Mouse (Mus musculus) myocyte (in vitro differentiated cells): Measurements from ENCODE around the gene Psme2. TPM values are rescaled to one million over a fixed set of nuclear protein-coding genes. Genes with fewer than 3 reads are reported as not detected.

ENCODE experiments used
- H3K27me3 ChIP-seq: one replicate; pipeline ENCODE4 v1.6.1; 2011; ENCODE audit not compliant: control insufficient read depth, insufficient read depth, insufficient read length
- H3K36me3 ChIP-seq: one replicate; pipeline ENCODE4 v1.6.1; 2011; ENCODE audit not compliant: control insufficient read depth, insufficient read depth
- H3K4me2 ChIP-seq: one replicate; pipeline ENCODE4 v1.6.1; 2011; ENCODE audit warnings: low read depth, control low read depth
- H3K4me3 ChIP-seq: one replicate; pipeline ENCODE4 v1.5.1; 2011; ENCODE audit warnings: mild to moderate bottlenecking, control low read depth, moderate library complexity
- H3K79me2 ChIP-seq: one replicate; pipeline ENCODE4 v1.6.1; 2011; ENCODE audit not compliant: control insufficient read depth, insufficient read depth
- H3ac ChIP-seq: one replicate; pipeline ENCODE4 v1.6.1; 2011; ENCODE audit not compliant: control insufficient read depth, insufficient read length
- CEBPB ChIP-seq: IDR thresholded peaks from 2 replicates; pipeline ENCODE4 v1.6.1; 2011; ENCODE audit warnings: mild to moderate bottlenecking, moderate library complexity; ENCODE audit not compliant: poor library complexity, insufficient read depth, severe bottlenecking
- E2F4 ChIP-seq: IDR thresholded peaks from one replicate; pipeline ENCODE4 v1.6.1; 2011; ENCODE audit warnings: mild to moderate bottlenecking, control low read depth, moderate library complexity; ENCODE audit not compliant: insufficient read depth
- MAX ChIP-seq: IDR thresholded peaks from one replicate; pipeline ENCODE4 v1.6.1; 2011; ENCODE audit warnings: low read depth, mild to moderate bottlenecking, control low read depth
- MYOD1 ChIP-seq, 3 experiments: IDR thresholded peaks; one replicate each; pipeline ENCODE4 v1.6.1; 2011; ENCODE audit warnings: control low read depth in 2 of 3, low read depth in 2 of 3, mild to moderate bottlenecking in 2 of 3, moderate library complexity in 1 of 3; ENCODE audit not compliant: insufficient read length in 2 of 3, control insufficient read depth in 1 of 3
- MYOG ChIP-seq, 3 experiments: IDR thresholded peaks; one replicate each; pipeline ENCODE4 v1.6.1; 2011; ENCODE audit warnings: control low read depth in 2 of 3, low read depth in 2 of 3, mild to moderate bottlenecking in 2 of 3; ENCODE audit not compliant: insufficient read length in 2 of 3, control insufficient read depth in 1 of 3, insufficient read depth in 1 of 3
- POLR2A ChIP-seq: IDR thresholded peaks from one replicate; pipeline ENCODE4 v1.6.1; 2011; ENCODE audit warnings: low read depth, mild to moderate bottlenecking, control low read depth, moderate library complexity; ENCODE audit not compliant: insufficient read length
- POLR2AphosphoS2 ChIP-seq: IDR thresholded peaks from one replicate; pipeline ENCODE4 v1.6.1; 2011; ENCODE audit warnings: low read depth, control low read depth; ENCODE audit not compliant: insufficient read length
- REST ChIP-seq: IDR thresholded peaks from one replicate; pipeline ENCODE4 v1.6.1; 2011; ENCODE audit warnings: mild to moderate bottlenecking, control low read depth, moderate library complexity; ENCODE audit not compliant: insufficient read depth, insufficient read length
- SRF ChIP-seq: IDR thresholded peaks from one replicate; pipeline ENCODE4 v1.6.1; 2011; ENCODE audit warnings: low read depth; ENCODE audit not compliant: control insufficient read depth, insufficient read length
- TCF12 ChIP-seq: IDR thresholded peaks from one replicate; pipeline ENCODE4 v1.6.1; 2011; ENCODE audit warnings: mild to moderate bottlenecking, control low read depth; ENCODE audit not compliant: poor library complexity, insufficient read depth, severe bottlenecking
- TCF3 ChIP-seq: IDR thresholded peaks from one replicate; pipeline ENCODE4 v1.6.1; 2011; ENCODE audit warnings: low read depth, control low read depth; ENCODE audit not compliant: insufficient read length
- USF1 ChIP-seq: IDR thresholded peaks from one replicate; pipeline ENCODE4 v1.6.1; 2011; ENCODE audit warnings: low read depth, mild to moderate bottlenecking, control low read depth, moderate library complexity
- polyA plus RNA-seq: library from polyadenylated mRNA; unstranded; fragments of >200 nt; fragmentation: generic; extraction: Trizol; gene quantifications from one replicate; pipeline ENCODE4 v1.2.1, GENCODE M21; 2012; ENCODE audit warnings: missing spikeins

Psme2 gene
- polyA plus RNA-seq, 1 experiment = 139 TPM

DNA sequence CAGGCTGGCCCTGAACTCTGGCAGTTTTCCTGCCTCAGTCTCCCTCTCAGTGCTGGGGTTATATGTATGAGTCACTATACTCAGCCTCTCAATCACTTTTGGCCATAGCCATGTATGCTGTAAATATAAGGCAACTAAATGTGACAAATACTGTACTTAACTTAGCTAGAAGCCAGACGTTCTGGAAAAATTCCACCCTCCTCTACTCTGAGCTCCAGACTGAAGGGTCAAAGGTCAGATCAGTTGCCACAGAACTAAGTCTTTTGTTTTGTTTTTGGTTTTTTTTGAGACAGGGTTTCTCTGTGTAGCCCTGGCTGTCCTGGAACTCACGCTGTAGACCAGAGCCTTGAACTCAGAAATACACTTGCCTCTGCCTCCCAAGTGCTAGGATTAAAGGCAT lies 25.0 kb upstream of the Psme2 start:
- Histone ChIP-seq H3K79me2 (no peaks in the 10 kb centered on the region), H3K4me3 (no peak overlapping the region), H3ac (no peak overlapping the region), H3K36me3 (no peaks in the 10 kb centered on the region), H3K27me3 (no peaks in the 10 kb centered on the region), H3K4me2 (no peak overlapping the region)
- no peak for TF ChIP-seq E2F4
- TF ChIP-seq MYOG (IDR thresholded peaks at IDR 0.05; ENCODE audit: control insufficient read depth in 1 of 3, insufficient read depth in 1 of 3, insufficient read length in 2 of 3, low read depth in 2 of 3) = no peak
- TF ChIP-seq REST = no peak
- TF ChIP-seq POLR2AphosphoS2 = no peak
- no peak for TF ChIP-seq POLR2A
- TF ChIP-seq TCF12 = no peak
- no peak for TF ChIP-seq SRF
- no peak for TF ChIP-seq MYOD1 (IDR thresholded peaks at IDR 0.05; ENCODE audit: control insufficient read depth in 1 of 3, insufficient read length in 2 of 3, low read depth in 2 of 3)
- TF ChIP-seq MAX = no peak
- TF ChIP-seq TCF3 = no peak
- TF ChIP-seq CEBPB = no peak
- TF ChIP-seq USF1 = no peak

DNA sequence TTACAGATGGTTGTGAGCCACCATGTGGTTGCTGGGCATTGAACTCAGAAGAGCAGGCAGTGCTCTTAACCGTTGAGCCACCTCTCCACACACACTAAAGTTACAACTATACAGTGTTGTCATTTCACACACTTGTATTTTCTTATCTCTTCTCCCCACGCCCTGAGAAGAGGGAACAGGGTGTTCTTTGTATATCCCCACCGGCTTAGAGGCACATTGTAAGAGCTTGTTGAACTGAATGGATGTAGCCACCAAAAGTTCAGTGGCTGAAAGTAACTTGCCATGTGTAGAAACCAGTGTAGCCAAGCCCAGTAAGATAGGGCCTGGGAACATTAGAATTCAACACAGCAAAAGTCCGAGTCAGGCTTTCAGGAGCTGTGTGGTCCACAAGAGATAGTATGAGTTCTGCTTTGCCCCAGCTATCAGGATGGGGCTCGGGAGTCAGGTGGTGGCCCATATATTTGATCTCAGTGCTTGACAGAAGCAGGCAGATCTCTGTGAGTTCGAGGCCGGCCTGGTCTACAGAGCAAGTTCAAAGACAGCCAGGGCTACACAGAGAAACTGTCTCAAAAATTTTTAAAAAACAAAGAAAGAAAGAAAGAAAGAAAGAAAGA lies 23.8 kb upstream of the Psme2 start:
- no peak overlapping the region for H3ac ChIP-seq
- no peaks in the 10 kb centered on the region for H3K79me2 ChIP-seq
- peaks cover 2% of the 10 kb centered on the region for H3K36me3 ChIP-seq
- no peak for TF ChIP-seq TCF3
- no peak for TF ChIP-seq POLR2AphosphoS2
- no peak for TF ChIP-seq E2F4
- TF ChIP-seq CEBPB = no peak
- no peak for TF ChIP-seq POLR2A
- no peak for TF ChIP-seq TCF12
- no peak for TF ChIP-seq USF1
- no peak for TF ChIP-seq MYOG (IDR thresholded peaks at IDR 0.05; ENCODE audit: control insufficient read depth in 1 of 3, insufficient read depth in 1 of 3, insufficient read length in 2 of 3, low read depth in 2 of 3)
- no peak overlapping the region for H3K4me3 ChIP-seq
- no peak overlapping the region for H3K4me2 ChIP-seq
- H3K27me3 ChIP-seq = no peaks in the 10 kb centered on the region

DNA sequence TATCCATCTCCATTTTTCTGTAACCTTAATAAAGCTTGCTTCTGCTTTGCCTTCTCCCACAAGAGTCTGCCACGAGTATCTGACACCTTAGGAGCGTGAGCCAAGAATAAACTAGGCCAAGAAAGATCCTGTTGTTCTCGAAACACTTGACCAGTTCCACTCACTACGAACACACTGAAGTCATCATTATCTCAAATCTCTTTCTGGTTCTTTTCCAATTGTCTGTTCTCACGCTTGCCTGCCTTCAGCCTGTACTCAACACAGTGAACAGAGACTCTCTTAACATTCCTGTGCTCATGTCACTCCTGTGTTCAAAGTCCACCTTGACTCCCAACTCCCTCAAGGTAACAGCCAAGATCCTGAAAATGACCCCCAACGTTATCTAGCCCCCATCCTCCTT lies 22.4 kb upstream of the Psme2 start:
- no peak for TF ChIP-seq MYOG (IDR thresholded peaks at IDR 0.05; ENCODE audit: control insufficient read depth in 1 of 3, insufficient read depth in 1 of 3, insufficient read length in 2 of 3, low read depth in 2 of 3)
- TF ChIP-seq MYOD1 (IDR thresholded peaks at IDR 0.05; ENCODE audit: control insufficient read depth in 1 of 3, insufficient read length in 2 of 3, low read depth in 2 of 3) = no peak
- no peak for TF ChIP-seq TCF12
- no peak for TF ChIP-seq TCF3
- TF ChIP-seq POLR2A = no peak
- no peak for TF ChIP-seq USF1
- TF ChIP-seq REST = no peak
- no peak for TF ChIP-seq CEBPB
- TF ChIP-seq E2F4 = no peak
- TF ChIP-seq POLR2AphosphoS2 = no peak
- no peak for TF ChIP-seq SRF
- TF ChIP-seq MAX = no peak
- Histone ChIP-seq H3K4me3 (no peak overlapping the region), H3K79me2 (no peaks in the 10 kb centered on the region)

DNA sequence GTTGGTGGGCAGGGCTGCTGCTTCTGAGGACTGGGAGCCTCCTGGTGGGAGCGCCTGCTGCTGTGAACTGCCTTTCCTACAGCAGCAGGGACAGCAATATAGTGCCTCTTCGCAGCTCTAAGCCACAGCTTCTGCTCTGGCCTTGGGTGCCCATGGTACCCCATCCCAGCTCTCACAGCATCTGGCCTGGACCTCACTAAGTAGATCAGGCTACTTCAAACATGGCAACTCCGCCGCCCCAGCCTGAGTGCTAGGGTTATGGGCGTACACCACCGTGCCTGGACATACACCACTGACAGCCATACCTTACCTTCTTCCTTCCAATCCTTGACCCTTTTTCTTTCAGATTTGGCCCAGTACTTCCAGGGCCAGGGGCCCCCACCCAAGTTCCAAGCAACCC lies 17.4 kb upstream of the Psme2 start:
- Histone ChIP-seq H3K4me2 (no peak overlapping the region), H3K79me2 (no peaks in the 10 kb centered on the region), H3K36me3 (peaks cover 17% of the 10 kb centered on the region), H3ac (no peak overlapping the region), H3K4me3 (no peak overlapping the region), H3K27me3 (no peaks in the 10 kb centered on the region)
- TF ChIP-seq MYOD1 (IDR thresholded peaks at IDR 0.05; ENCODE audit: control insufficient read depth in 1 of 3, insufficient read length in 2 of 3, low read depth in 2 of 3) = no peak
- no peak for TF ChIP-seq POLR2A

More for the DNA sequence above, 22.4 kb upstream of the Psme2 start:
- Histone ChIP-seq H3K27me3 (no peaks in the 10 kb centered on the region), H3K4me2 (no peak overlapping the region), H3ac (no peak overlapping the region), H3K36me3 (peaks cover 4% of the 10 kb centered on the region)

GRCm38 (mm10) chr14:55605743-55606459 lies 15.0 kb upstream of the Psme2 start:
- Histone ChIP-seq H3ac (no peak overlapping the region), H3K79me2 (no peaks in the 10 kb centered on the region), H3K4me3 (no peak overlapping the region), H3K4me2 (no peak overlapping the region), H3K36me3 (peaks cover 20% of the 10 kb centered on the region), H3K27me3 (no peaks in the 10 kb centered on the region)
- TF ChIP-seq TCF12 (no peak), MYOG (IDR thresholded peaks at IDR 0.05; ENCODE audit: control insufficient read depth in 1 of 3, insufficient read depth in 1 of 3, insufficient read length in 2 of 3, low read depth in 2 of 3) (no peak), E2F4 (no peak), CEBPB (no peak), MAX (no peak), MYOD1 (IDR thresholded peaks at IDR 0.05; ENCODE audit: control insufficient read depth in 1 of 3, insufficient read length in 2 of 3, low read depth in 2 of 3) (no peak), REST (no peak), USF1 (no peak), POLR2A (no peak), POLR2AphosphoS2 (no peak)
